Mouse (Mus musculus) sigmoid colon, adult 10 weeks (tissue): ENCODE measurements around the gene Ppp4r1. TPM values are rescaled to one million over a fixed set of nuclear protein-coding genes. Genes with fewer than 3 reads are reported as not detected.

Experiments used
- polyA plus RNA-seq: library from polyadenylated mRNA; stranded (reverse); fragments of 350-450 nt; fragmentation: Illumina TruSeq; extraction: RNeasy Lipid Tissue Mini Kit (QIAGEN cat#74804); gene quantifications from one replicate; pipeline ENCODE4 v1.2.3, GENCODE M21; 2014; ENCODE audit warnings: low read depth, low replicate concordance

Ppp4r1 gene
- 35.2 TPM for polyA plus RNA-seq

GRCm38 (mm10) chr17:65782551-65783141 lies at the start of gene Ppp4r1:
TSS of gene Ppp4r1 (plus strand) at chr17:65782573.

GRCm38 (mm10) chr17:65771951-65772934 lies 10.1 kb upstream of the Ppp4r1 start, which contains the start of gene Rab31:
TSS of gene Rab31 (minus strand) at chr17:65772752.

GRCm38 (mm10) chr17:65885697-65886529 lies 103.5 kb downstream of the Ppp4r1 start, which contains the start of gene Ralbp1:
TSS of gene Ralbp1 (minus strand) at chr17:65885798.

Other genes starting within 250 kb of the Ppp4r1 start
- gene Tmem232, start 241.8 kb upstream of the Ppp4r1 start, polyA plus RNA-seq, result 0.25 TPM
- gene Vapa, start 169.0 kb upstream of the Ppp4r1 start, polyA plus RNA-seq, result 336 TPM
- not detected for gene Txndc2, start 140.4 kb upstream of the Ppp4r1 start, polyA plus RNA-seq
- gene Rab31, start 9.8 kb upstream of the Ppp4r1 start, polyA plus RNA-seq, result 19.7 TPM
- gene Ralbp1, start 103.2 kb downstream of the Ppp4r1 start, polyA plus RNA-seq, result 68.3 TPM
- 139 TPM for gene Twsg1, start 168.7 kb downstream of the Ppp4r1 start, polyA plus RNA-seq